Comparison of ENCODE assay signal across 17 mouse cellular contexts in the genomic region with DNA sequence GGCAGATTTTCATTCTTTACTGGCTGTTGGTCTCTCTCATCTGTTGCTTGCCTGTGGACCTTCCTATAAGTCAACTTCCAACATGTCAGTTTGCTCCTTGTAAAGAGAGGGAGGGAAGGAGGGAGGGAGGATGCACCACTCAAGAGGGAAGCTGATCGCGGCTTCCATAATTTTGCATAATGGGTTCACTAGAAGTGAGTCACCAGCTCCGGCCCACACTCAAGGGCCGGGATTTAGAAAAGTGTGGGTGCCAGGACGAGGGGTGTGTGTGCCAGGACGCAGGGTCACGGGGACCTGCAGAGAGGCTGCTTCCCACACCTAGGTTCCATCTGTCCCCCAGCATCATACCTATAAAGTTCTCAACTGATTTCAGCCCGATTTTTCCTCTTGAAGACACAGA. TPM values are rescaled to one million over a fixed set of nuclear protein-coding genes. Genes with fewer than 3 reads are reported as not detected.
DNase-seq lines count a peak whose midpoint lies in the region.
"Had no signal": no experiment of that assay in that cellular context is flagged by ENCODE, and none has a peak within 500 bp of the region (broad histone marks: within the 10 kb centered on the region; RNA-seq: fewer than 3 reads in every experiment).

No protein-coding gene starts in this region.

- intact Hi-C loops in left cerebral cortex, postnatal 36 days (cut with DNase I), result no loop called here

- peak; percentile 15 to 39 for DNase-seq in left cerebral cortex, adult 18-20 months (ENCODE audit: low spot score in 2 of 2)
- no peak for DNase-seq in left cerebral cortex, postnatal 36 days (ENCODE audit: low spot score in 2 of 2)
- DNase-seq in right cerebral cortex, adult 18-20 months, result peak; percentile 54
- no peak for DNase-seq in right cerebral cortex, postnatal 4 days
- peak; percentile 61 for DNase-seq in 3134 (ENCODE audit: extremely low read depth, insufficient read length, low spot score)
- DNase-seq in brain, adult 2 months (ENCODE audit: low read depth, low spot score), result peak; percentile 62
- no peak for DNase-seq in kidney, adult 11 months
- DNase-seq in T-cell, adult 2 months (ENCODE audit: low spot score), result no peak
- DNase-seq: adrenal gland, adult 2 months; adrenal gland, postnatal 10 days; adrenal gland, postnatal 25 days; B cell, adult 2 months; cerebellum, adult 11-12 months; cerebellum, adult 2 months; cerebellum, adult 9-10 months; cerebellum, postnatal 10 days; forebrain, postnatal 0 days had no signal

RNA-seq across cellular contexts. Expression of gene Ckap5, which starts 18.5 kb away (rescaled TPM):
- 100 to 1,000 TPM; 124 to 127 TPM for total RNA-seq in left cerebral cortex, adult 18-20 months (2021)
- total RNA-seq in left cerebral cortex, postnatal 36 days (2021), result 100 to 1,000 TPM; 125 to 130 TPM

RNA-seq across cellular contexts. Expression of gene Lrp4, which starts 50.8 kb away (rescaled TPM):
- total RNA-seq in left cerebral cortex, adult 18-20 months (2021), result 10 to 100 TPM; 21.0 to 23.1 TPM
- 10 to 100 TPM; 24.7 to 29.6 TPM for total RNA-seq in left cerebral cortex, postnatal 36 days (2021)

Comparison
In these comparisons a context has a peak if more than half of its experiments do, and no peak if none do; other contexts are left out.
1. DNase-seq: peak in left cerebral cortex, adult 18-20 months (2 of 2), right cerebral cortex, adult 18-20 months (single experiment), 3134 (single experiment) and brain, adult 2 months (single experiment); none in left cerebral cortex, postnatal 36 days (0 of 2), right cerebral cortex, postnatal 4 days (single experiment), kidney, adult 11 months (single experiment) and T-cell, adult 2 months (single experiment).